Mouse (Mus musculus): ENCODE data around the gene Smarcd2. TPM values are rescaled to one million over a fixed set of nuclear protein-coding genes. Genes with fewer than 3 reads are reported as not detected.

Gene Smarcd2
- total and polyA plus RNA-seq, 3 experiments: 94.3 to 116 (median 110) TPM

DNA sequence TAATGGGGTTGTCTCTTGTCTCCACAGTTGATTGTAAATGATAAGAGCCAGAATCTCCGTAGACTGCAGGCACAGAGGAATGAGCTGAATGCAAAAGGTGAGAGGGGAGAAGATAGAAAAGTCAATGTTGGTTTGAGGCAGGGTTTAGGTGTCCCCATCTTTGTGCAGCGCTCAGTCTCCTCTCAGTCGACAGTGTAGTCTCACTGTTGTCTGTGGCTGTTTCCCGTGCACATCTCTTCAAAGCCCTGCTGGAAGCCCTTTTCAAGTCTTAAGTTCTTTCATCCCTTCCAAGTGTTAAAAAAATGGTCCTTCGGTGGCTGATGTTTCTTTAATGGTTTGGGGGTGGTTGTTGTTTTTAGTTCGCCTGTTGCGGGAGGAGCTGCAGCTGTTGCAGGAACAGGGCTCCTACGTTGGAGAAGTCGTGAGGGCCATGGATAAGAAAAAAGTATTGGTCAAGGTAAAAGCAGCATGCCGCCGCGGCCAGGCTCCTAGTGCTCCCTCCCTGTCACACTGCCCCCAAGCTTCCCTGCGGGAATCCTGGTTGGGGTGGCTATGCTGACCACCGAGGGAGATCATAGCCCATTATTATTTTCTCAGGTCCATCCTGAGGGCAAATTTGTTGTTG lies 11.8 kb downstream of the Smarcd2 start:
- in situ Hi-C loops (cut with MboI; ENCODE audit: low pct_ligation_motif_present, low pct_unique_long_range_greater_than_20kb, low sequenced_read_pairs) (no loop called here), dilution Hi-C loops (cut with MboI; ENCODE audit: extremely low pct_ligation_motif_present, extremely low pct_unique_long_range_greater_than_20kb, low sequenced_read_pairs) (no loop called here)
- peaks cover 73 to 83% of the 10 kb centered on the region in 2 experiments for H3K36me3 ChIP-seq (replicated peaks in 1 of 2; ENCODE audit: control insufficient read depth in 1 of 2, insufficient read depth in 1 of 2, low read length in 1 of 2)
- TF ChIP-seq GABPA (IDR thresholded peaks at IDR 0.05; ENCODE audit: insufficient replicate concordance, low read depth, low read length) (no peak), POLR2AphosphoS2 (IDR thresholded peaks at IDR 0.05; ENCODE audit: low read depth, low read length) (0 out of 2 replicates have a peak, but pooled peaks have one; percentile 12)
- no peak overlapping the region for H3K27ac ChIP-seq (ENCODE audit: insufficient read depth, low read depth)
- no peak overlapping the region for H3K4me2 ChIP-seq (ENCODE audit: insufficient read depth, low read depth, poor library complexity, severe bottlenecking)
- H3K4me3 ChIP-seq (replicated peaks in 1 of 3; ENCODE audit: low read depth in 2 of 3, low read length in 2 of 3, poor library complexity in 1 of 3): no peak overlapping the region
- no peaks in the 10 kb centered on the region for H3K27me3 ChIP-seq (replicated peaks)
- peaks cover 3 to 21% of the 10 kb centered on the region in 2 experiments; a peak in 3 of 4 replicates for H3K4me1 ChIP-seq (ENCODE audit: control insufficient read depth in 1 of 2, insufficient read depth in 2 of 2)
- no peaks in the 10 kb centered on the region for H3K9me3 ChIP-seq (replicated peaks; ENCODE audit: low read length)
- DNase-seq (ENCODE audit: extremely low read depth): no peak
- H3K79me2 ChIP-seq (replicated peaks; ENCODE audit: control insufficient read depth, extremely low read depth, insufficient read depth, poor library complexity, severe bottlenecking): peaks cover 39% of the 10 kb centered on the region
- H3K9ac ChIP-seq (ENCODE audit: insufficient read depth, low read depth): no peak overlapping the region

DNA sequence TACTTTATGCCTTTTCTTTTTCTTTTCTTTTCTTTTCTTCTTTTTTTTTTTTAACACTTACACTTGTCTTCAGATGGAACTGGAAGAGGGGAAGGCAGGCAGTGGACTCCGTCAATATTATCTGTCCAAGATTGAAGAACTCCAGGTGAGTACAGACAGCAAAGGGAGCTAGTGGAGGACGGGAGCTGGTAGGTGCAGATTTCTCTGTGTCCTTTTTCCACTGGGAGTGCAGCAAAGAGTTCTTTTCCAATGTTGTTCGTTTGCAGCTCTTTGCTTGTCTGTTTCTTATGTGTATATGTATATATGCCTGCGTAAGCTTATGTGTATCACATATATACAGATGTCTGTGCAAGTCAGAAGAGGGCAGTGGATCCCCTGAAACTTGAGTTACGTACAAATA lies 16.0 kb downstream of the Smarcd2 start:
- in situ Hi-C loops (cut with MboI; ENCODE audit: low pct_ligation_motif_present, low pct_unique_long_range_greater_than_20kb, low sequenced_read_pairs) (loop anchor here (5.0 kb wide), 1 partner anchor 34 kb away; no protein-coding TSS in a partner anchor), dilution Hi-C loops (cut with MboI; ENCODE audit: extremely low pct_ligation_motif_present, extremely low pct_unique_long_range_greater_than_20kb, low sequenced_read_pairs) (no loop called here)
- peaks cover 3 to 46% of the 10 kb centered on the region in 2 experiments; a peak in 3 of 4 replicates for H3K4me1 ChIP-seq (ENCODE audit: control insufficient read depth in 1 of 2, insufficient read depth in 2 of 2)
- no peak for TF ChIP-seq BHLHE40 (IDR thresholded peaks at IDR 0.05; ENCODE audit: low read depth, low read length)
- no peak for TF ChIP-seq MYC (IDR thresholded peaks at IDR 0.05; ENCODE audit: low read depth, low read length)
- TF ChIP-seq E2F4 (IDR thresholded peaks at IDR 0.05; ENCODE audit: insufficient replicate concordance, low read depth, low read length): no peak
- no peak for TF ChIP-seq KAT2A (IDR thresholded peaks at IDR 0.05; ENCODE audit: insufficient replicate concordance, low read length)
- TF ChIP-seq HCFC1 (IDR thresholded peaks at IDR 0.05; ENCODE audit: low read depth, low read length): no peak
- TF ChIP-seq CTCF (conservative IDR thresholded peaks at IDR 0.05 in 1 of 2, IDR thresholded peaks at IDR 0.05 in 1 of 2; ENCODE audit: low read depth in 2 of 2, low read length in 2 of 2): no peak
- no peak for TF ChIP-seq MAFK (IDR thresholded peaks at IDR 0.05; ENCODE audit: insufficient replicate concordance, low read length)
- peak overlapping the region; percentile 94 for H3K9ac ChIP-seq (ENCODE audit: insufficient read depth, low read depth)
- H3K4me2 ChIP-seq (ENCODE audit: insufficient read depth, low read depth, poor library complexity, severe bottlenecking): peak overlapping the region; percentile 90
- peaks cover 58% of the 10 kb centered on the region for H3K79me2 ChIP-seq (replicated peaks; ENCODE audit: control insufficient read depth, extremely low read depth, insufficient read depth, poor library complexity, severe bottlenecking)
- peak overlapping the region; percentile 73 to 92 (median 78) for H3K4me3 ChIP-seq (replicated peaks in 1 of 3; ENCODE audit: low read depth in 2 of 3, low read length in 2 of 3, poor library complexity in 1 of 3)
- no peak for DNase-seq (ENCODE audit: extremely low read depth)
- no peak overlapping the region for H3K27ac ChIP-seq (ENCODE audit: insufficient read depth, low read depth)
- H3K36me3 ChIP-seq (replicated peaks in 1 of 2; ENCODE audit: control insufficient read depth in 1 of 2, insufficient read depth in 1 of 2, low read length in 1 of 2): peaks cover 56 to 71% of the 10 kb centered on the region in 2 experiments
- H3K9me3 ChIP-seq (replicated peaks; ENCODE audit: low read length): no peaks in the 10 kb centered on the region
- H3K27me3 ChIP-seq (replicated peaks): no peaks in the 10 kb centered on the region

DNA sequence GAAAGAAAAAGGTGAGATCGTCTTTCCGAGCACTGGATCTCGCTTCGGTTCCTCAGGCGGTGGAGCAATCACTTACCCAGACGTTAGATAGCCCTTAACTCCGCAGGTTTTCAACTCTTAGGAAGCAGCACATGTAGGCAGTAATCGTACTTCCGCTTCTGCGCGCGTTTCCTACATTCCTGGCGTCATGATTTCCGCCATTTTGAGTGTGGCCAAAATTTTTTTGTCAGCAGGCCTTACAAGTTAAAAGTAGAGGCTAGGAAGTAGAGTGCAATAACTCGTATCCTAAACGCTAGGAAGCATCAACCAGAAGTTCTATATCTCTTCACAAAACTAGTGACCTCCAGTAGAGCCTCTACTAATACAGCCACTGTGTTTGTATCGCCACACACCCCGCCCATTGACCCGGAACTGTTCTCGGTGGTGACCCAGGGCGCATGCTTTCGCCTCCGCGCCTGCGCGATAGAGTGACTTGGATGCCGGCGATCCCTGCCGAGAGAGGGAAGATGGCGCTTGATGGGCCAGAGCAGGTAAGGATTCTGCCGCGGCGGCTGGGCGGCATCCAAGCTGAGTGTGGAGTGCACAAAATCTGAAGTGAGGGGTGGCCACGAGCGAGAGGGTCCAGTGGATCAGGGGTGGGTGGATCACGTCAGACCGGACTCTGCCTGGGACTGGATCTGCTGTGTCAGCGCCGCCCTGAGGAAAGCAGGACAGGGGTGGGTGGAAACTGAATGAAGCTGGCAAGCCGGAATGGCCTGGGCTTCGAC lies 16.9 kb downstream of the Smarcd2 start, which contains the start of the genes Ftsj3 and Psmc5:
TSS of gene Ftsj3 (minus strand) at position 395 of the 767 bp plus-strand sequence.
TSS of gene Psmc5 (plus strand) at position 470 of the 767 bp plus-strand sequence.
- DNase-seq (ENCODE audit: extremely low read depth): peak; percentile 98
- dilution Hi-C loops (cut with MboI; ENCODE audit: extremely low pct_ligation_motif_present, extremely low pct_unique_long_range_greater_than_20kb, low sequenced_read_pairs): no loop called here
- Histone ChIP-seq H3K27me3 (replicated peaks) (no peaks in the 10 kb centered on the region), H3K4me2 (ENCODE audit: insufficient read depth, low read depth, poor library complexity, severe bottlenecking) (peak within 1 kb of the TSS; percentile 90), H3K36me3 (replicated peaks in 1 of 2; ENCODE audit: control insufficient read depth in 1 of 2, insufficient read depth in 1 of 2, low read length in 1 of 2) (peaks cover 56 to 71% of the 10 kb centered on the region in 2 experiments), H3K4me1 (ENCODE audit: control insufficient read depth in 1 of 2, insufficient read depth in 2 of 2) (peaks cover 3 to 54% of the 10 kb centered on the region in 2 experiments; a peak in 3 of 4 replicates), H3K9ac (ENCODE audit: insufficient read depth, low read depth) (peak within 1 kb of the TSS; percentile 94), H3K4me3 (replicated peaks in 1 of 3; ENCODE audit: low read depth in 2 of 3, low read length in 2 of 3, poor library complexity in 1 of 3) (peak within 1 kb of the TSS; percentile 73 to 92 (median 78)), H3K79me2 (replicated peaks; ENCODE audit: control insufficient read depth, extremely low read depth, insufficient read depth, poor library complexity, severe bottlenecking) (peaks cover 59% of the 10 kb centered on the region), H3K27ac (ENCODE audit: insufficient read depth, low read depth) (peak within 1 kb of the TSS; percentile 84), H3K9me3 (replicated peaks; ENCODE audit: low read length) (no peaks in the 10 kb centered on the region)
- in situ Hi-C loops (cut with MboI; ENCODE audit: low pct_ligation_motif_present, low pct_unique_long_range_greater_than_20kb, low sequenced_read_pairs): loop anchor here (5.0 kb wide), 1 partner anchor 34 kb away; no protein-coding TSS in a partner anchor
- TF ChIP-seq MAZ (IDR thresholded peaks at IDR 0.05; ENCODE audit: low read depth, low read length): no peak; the same call in 1 of the 2 replicates
- TF ChIP-seq KAT2A (IDR thresholded peaks at IDR 0.05; ENCODE audit: insufficient replicate concordance, low read length): peak; percentile 94
- TF ChIP-seq CHD2 (IDR thresholded peaks at IDR 0.05; ENCODE audit: low read length): peak; percentile 90
- peak; percentile 94 for TF ChIP-seq ELF1 (IDR thresholded peaks at IDR 0.05; ENCODE audit: low read depth, low read length)
- no peak for TF ChIP-seq USF2 (conservative IDR thresholded peaks at IDR 0.05; ENCODE audit: low read depth, low read length)
- TF ChIP-seq EP300 (IDR thresholded peaks at IDR 0.05; ENCODE audit: low read length): no peak
- TF ChIP-seq NELFE (IDR thresholded peaks at IDR 0.05; ENCODE audit: low read depth, low read length): peak; percentile 84
- TF ChIP-seq MAFK (IDR thresholded peaks at IDR 0.05; ENCODE audit: insufficient replicate concordance, low read length): peak; percentile 89
- TF ChIP-seq NRF1 (IDR thresholded peaks at IDR 0.05; ENCODE audit: low read depth, low read length): peak; percentile 87
- peak in 1 of 2 experiments; percentile 57; a peak in 2 of 4 replicates for TF ChIP-seq CTCF (conservative IDR thresholded peaks at IDR 0.05 in 1 of 2, IDR thresholded peaks at IDR 0.05 in 1 of 2; ENCODE audit: low read depth in 2 of 2, low read length in 2 of 2)
- TF ChIP-seq ZC3H11A (IDR thresholded peaks at IDR 0.05; ENCODE audit: low read depth, low read length): no peak
- peak; percentile 84 for TF ChIP-seq ZMIZ1 (IDR thresholded peaks at IDR 0.05; ENCODE audit: low read depth, low read length)
- no peak for TF ChIP-seq ZKSCAN1 (IDR thresholded peaks at IDR 0.05; ENCODE audit: borderline replicate concordance, low read depth, low read length)
- TF ChIP-seq JUN (IDR thresholded peaks at IDR 0.05; ENCODE audit: insufficient read depth, low read depth, low read length): 0 out of 2 replicates have a peak, but pooled peaks have one; percentile 5
- TF ChIP-seq TBP (conservative IDR thresholded peaks at IDR 0.05; ENCODE audit: low read depth, low read length): peak; percentile 91
